Mouse (Mus musculus) forebrain, embryonic 14.5 days (tissue): ENCODE measurements around the gene C1qtnf5. TPM values are rescaled to one million over a fixed set of nuclear protein-coding genes. Genes with fewer than 3 reads are reported as not detected.
"Not testable (repeated sequence)": the region's sequence is repeated elsewhere in the genome, so short reads cannot be mapped to it uniquely, and the experiment has no call there.

ENCODE experiments used
- ATAC-seq: fragments of 200-750 bp; cut with Nextera tagmentation; 2 replicates; pipeline ENCODE4 v1.8.0; 2017; ENCODE audit warnings: mild to moderate bottlenecking, moderate library complexity
- DNase-seq: peaks from one replicate; pipeline ENCODE4 v3.0.0-alpha.2; 2015; ENCODE audit warnings: low spot score
- H3K27ac ChIP-seq: fragments of 300-500 bp; sonication (generic); 2 replicates; pipeline ENCODE4 v1.5.1; 2014; ENCODE audit warnings: low read depth, mild to moderate bottlenecking, control low read depth, low read length, moderate library complexity
- H3K27me3 ChIP-seq: fragments of 300-500 bp; sonication (generic); replicated peaks from 2 replicates; pipeline ENCODE4 v1.6.1; 2014; ENCODE audit warnings: low read length, control low read depth, mixed read lengths; ENCODE audit not compliant: control insufficient read depth, insufficient read depth
- H3K36me3 ChIP-seq: fragments of 300-500 bp; sonication (generic); 2 replicates; pipeline ENCODE4 v1.6.1; 2014; ENCODE audit warnings: low read length, control low read depth; ENCODE audit not compliant: control insufficient read depth, insufficient read depth
- H3K4me1 ChIP-seq: fragments of 300-500 bp; sonication (generic); 2 replicates; pipeline ENCODE4 v1.6.1; 2014; ENCODE audit warnings: antibody characterized with exemption, low read length, control low read depth; ENCODE audit not compliant: control insufficient read depth, insufficient read depth
- H3K4me2 ChIP-seq: fragments of 300-500 bp; sonication (generic); 2 replicates; pipeline ENCODE4 v1.6.1; 2014; ENCODE audit warnings: mild to moderate bottlenecking, control low read depth, low read length
- H3K4me3 ChIP-seq: fragments of 300-500 bp; sonication (generic); 2 replicates; pipeline ENCODE4 v1.5.1; 2014; ENCODE audit warnings: low read depth, low read length, control low read depth
- H3K9ac ChIP-seq: fragments of 300-500 bp; sonication (generic); 2 replicates; pipeline ENCODE4 v1.6.1; 2014; ENCODE audit warnings: mild to moderate bottlenecking, low read length, control low read depth, moderate library complexity
- H3K9me3 ChIP-seq: fragments of 300-500 bp; sonication (generic); replicated peaks from 2 replicates; pipeline ENCODE4 v1.6.1; 2016; ENCODE audit warnings: low read length, control low read depth, mixed read lengths; ENCODE audit not compliant: control insufficient read depth
- whole genome bisulfite sequencing: fragments of 180-500 bp; shearing (Covaris S2); extraction: QIAGEN DNeasy Blood & Tissue Kit; methylation state at CpG from one replicate; pipeline ENCODE4 v1.1.7; 2014; 5-methylcytosine and 5-hydroxymethylcytosine counted together
- polyA plus RNA-seq: library from polyadenylated mRNA; unstranded; fragments of >200 nt; fragmentation: Nextera tagmentation; extraction: Ambion mirVana; gene quantifications from 2 replicates; pipeline ENCODE4 v1.2.1, GENCODE M21; 2014

C1qtnf5 gene
- polyA plus RNA-seq, 1 experiment from 2014 or later = 2.6 TPM

DNA sequence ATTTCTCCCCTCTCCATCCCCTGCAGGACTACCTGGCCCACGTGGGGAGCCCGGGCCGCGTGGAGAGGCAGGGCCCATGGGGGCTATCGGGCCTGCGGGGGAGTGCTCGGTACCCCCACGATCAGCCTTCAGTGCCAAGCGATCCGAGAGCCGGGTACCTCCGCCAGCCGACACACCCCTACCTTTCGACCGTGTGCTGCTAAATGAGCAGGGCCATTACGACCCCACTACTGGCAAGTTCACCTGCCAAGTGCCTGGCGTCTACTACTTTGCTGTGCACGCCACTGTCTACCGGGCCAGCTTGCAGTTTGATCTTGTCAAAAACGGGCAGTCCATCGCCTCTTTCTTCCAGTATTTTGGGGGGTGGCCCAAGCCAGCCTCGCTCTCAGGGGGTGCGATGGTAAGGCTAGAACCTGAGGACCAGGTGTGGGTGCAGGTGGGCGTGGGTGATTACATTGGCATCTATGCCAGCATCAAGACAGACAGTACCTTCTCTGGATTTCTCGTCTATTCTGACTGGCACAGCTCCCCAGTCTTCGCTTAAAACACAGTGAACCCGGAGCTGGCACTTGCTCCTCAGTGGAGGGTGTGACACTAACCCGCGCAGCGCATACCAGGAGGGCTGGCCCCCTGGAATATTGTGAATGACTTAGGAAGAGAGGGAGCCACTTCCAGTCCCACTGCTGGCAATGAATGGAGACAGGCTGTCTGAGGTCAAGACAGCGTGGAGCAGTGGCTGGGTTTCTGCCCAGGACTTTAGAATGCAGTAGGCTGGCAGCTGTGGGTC is 1.4 kb downstream of the C1qtnf5 start:
- no peak for DNase-seq
- Histone ChIP-seq H3K4me1 (peaks cover 22% of the 10 kb centered on the region), H3K4me3 (no peak overlapping the region), H3K9ac (peak overlapping the region; percentile 49; the same call in 1 of the 2 replicates), H3K27me3 (no peaks in the 10 kb centered on the region), H3K4me2 (peak overlapping the region; percentile 39), H3K36me3 (peaks cover 12% of the 10 kb centered on the region; the same call in 1 of the 2 replicates), H3K27ac (no peak overlapping the region), H3K9me3 (no peaks in the 10 kb centered on the region)
- ATAC-seq = no peak
- WGBS = 76% methylated on average over 31 of the region's 31 CpGs

DNA sequence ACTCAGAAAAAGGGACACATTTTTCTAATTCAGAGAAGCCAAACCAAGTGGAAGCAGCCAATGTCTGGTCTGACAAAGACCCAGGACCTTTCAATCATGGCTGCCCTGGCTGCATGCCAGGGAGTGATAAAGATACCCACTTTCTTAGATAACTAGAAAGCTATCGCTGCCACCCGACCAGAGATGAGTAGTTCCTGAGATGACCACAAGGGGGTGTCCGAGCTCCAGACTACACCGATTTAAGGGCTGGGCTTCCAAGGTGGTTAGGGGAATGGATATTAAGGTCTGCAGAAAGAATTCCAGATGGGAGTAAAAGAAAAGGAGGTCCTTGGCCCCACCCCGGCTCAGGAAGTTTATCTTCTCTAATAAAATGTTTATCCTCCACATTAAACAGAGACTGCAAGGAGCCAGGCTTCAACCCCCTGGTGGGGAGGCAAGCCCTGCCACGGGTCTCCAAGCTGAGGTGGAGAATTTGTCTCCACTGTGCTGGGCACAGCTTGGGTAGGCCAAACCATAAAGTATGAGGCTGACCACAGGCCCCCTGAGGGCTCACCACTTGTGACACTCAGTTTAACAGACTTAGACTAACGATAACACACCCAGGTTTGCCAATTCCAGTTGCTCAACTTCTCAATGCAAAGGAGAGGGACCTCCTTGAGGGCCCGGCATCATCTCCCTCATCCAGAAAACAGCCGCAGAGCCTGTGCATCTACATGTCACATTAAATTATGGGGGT is 2.5 kb downstream of the C1qtnf5 start:
- Histone ChIP-seq H3K4me3 (no peak overlapping the region), H3K27me3 (no peaks in the 10 kb centered on the region), H3K4me2 (peak overlapping the region; percentile 34), H3K9me3 (no peaks in the 10 kb centered on the region), H3K36me3 (peaks cover 12% of the 10 kb centered on the region; the same call in 1 of the 2 replicates), H3K4me1 (peaks cover 22% of the 10 kb centered on the region), H3K27ac (no peak overlapping the region), H3K9ac (peak overlapping the region; percentile 49; the same call in 1 of the 2 replicates)
- DNase-seq (peak; percentile 84), ATAC-seq (no peak)
- WGBS = 34% methylated on average over 9 of the region's 9 CpGs

DNA sequence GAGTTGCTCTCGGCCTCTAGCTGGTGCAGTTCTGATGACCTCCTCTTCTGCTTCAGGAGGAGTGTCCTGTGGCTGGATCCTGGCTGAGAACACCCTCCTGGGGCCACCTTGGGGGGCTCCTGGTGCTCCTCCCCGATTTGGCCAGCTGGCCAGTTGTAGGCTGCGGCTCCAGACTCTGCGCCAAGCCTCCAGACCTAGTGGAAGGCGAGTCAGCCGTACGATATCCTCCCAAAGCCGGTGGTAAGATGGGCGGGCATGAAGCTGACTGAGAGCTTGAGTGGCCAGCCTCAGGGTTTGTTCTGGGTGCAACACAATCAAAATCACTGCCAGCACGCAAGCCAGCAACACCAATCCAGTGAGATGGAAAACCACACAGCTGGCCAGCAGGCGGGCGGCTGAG is 4.9 kb downstream of the C1qtnf5 start:
- H3K27ac ChIP-seq, H3K27me3 ChIP-seq, H3K9ac ChIP-seq, H3K36me3 ChIP-seq, ATAC-seq, H3K9me3 ChIP-seq, DNase-seq: not testable (repeated sequence)
- peak overlapping the region; percentile 45 for H3K4me2 ChIP-seq
- WGBS = 72% methylated on average over 9 of the region's 12 CpGs
- peak overlapping the region; percentile 62; the same call in 1 of the 2 replicates for H3K4me3 ChIP-seq
- peaks cover 20% of the 10 kb centered on the region for H3K4me1 ChIP-seq

DNA sequence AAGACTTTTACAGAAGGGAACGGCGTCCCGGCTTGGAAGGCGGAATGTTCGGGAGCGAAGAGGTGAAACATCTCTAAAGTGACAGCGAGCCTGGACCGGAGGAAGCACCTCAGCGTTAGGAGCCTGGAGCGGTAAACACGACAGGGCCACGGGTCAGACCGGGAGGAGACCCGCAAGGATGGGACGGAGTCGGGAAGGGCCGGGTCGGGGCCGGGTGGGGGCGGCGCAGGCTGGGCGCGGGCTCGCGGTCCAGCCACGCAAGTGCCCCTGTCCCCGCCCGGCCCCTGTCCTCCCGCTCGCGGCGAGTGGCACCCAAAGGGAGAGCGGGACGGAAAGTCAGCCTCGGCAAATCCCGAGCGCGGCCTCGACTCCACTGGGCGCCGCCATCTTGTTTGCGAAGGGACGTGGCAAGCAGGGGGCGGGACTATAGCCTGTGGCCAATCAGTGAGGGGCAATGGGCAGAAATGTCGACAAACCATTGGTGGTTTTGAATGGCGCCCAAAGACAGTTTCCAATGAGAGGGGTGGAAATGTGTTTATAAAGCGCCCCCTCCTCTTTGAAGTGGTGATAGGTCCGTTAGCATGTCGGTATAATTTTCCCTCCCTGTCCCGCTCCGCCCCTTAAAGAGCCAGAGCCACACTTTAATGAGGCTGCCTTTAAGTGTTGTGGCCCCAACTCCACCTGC is 6.2 kb downstream of the C1qtnf5 start, which contains the start of the genes Gm49380 and Rnf26:
Gm49380 (minus strand) TSS at position 396 of the 685 bp plus-strand sequence.
Rnf26 (minus strand) TSS at position 413 of the 685 bp plus-strand sequence.
- under 1% methylated on average over 42 of the region's 51 CpGs for WGBS
- DNase-seq = peak; percentile 99
- no peaks in the 10 kb centered on the region for H3K27me3 ChIP-seq
- peak; percentile 97 for ATAC-seq
- no peaks in the 10 kb centered on the region for H3K9me3 ChIP-seq
- peak within 1 kb of the TSS; percentile 62 for H3K4me3 ChIP-seq
- peak within 1 kb of the TSS; percentile 75 for H3K9ac ChIP-seq
- H3K4me2 ChIP-seq = peak within 1 kb of the TSS; percentile 45
- peak within 1 kb of the TSS; percentile 52; the same call in 1 of the 2 replicates for H3K27ac ChIP-seq
- 0 out of 2 replicates have a peak, but pooled peaks cover 3% of the 10 kb centered on the region for H3K36me3 ChIP-seq
- peaks cover 10% of the 10 kb centered on the region for H3K4me1 ChIP-seq

DNA sequence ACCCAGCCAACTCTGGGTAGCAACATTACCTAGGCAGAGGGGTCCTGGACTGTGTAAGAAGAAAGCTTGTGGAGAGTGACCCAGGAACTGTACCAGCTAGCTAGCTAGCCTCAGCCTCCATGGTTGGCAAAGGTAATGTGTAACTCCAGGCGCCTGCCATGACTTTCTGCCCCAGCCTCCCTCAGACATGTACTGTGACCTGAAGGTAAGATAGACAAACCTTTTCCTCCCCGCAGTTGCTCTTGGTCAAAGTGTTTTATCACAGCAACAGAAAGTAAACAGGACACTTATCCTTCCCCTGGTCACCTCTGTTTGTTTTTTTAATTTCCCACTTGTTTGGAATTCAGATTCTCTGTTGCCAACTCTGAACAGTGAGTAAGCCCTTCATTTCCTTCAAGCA is 7.4 kb downstream of the C1qtnf5 start:
- Histone ChIP-seq H3K4me2 (no peak overlapping the region), H3K27ac (no peak overlapping the region), H3K9ac (no peak overlapping the region), H3K9me3 (no peaks in the 10 kb centered on the region), H3K27me3 (no peaks in the 10 kb centered on the region), H3K36me3 (no peaks in the 10 kb centered on the region), H3K4me1 (peaks cover 9% of the 10 kb centered on the region), H3K4me3 (no peak overlapping the region)
- WGBS = 93% methylated on average over 2 of the region's 2 CpGs
- ATAC-seq = no peak
- DNase-seq = no peak

DNA sequence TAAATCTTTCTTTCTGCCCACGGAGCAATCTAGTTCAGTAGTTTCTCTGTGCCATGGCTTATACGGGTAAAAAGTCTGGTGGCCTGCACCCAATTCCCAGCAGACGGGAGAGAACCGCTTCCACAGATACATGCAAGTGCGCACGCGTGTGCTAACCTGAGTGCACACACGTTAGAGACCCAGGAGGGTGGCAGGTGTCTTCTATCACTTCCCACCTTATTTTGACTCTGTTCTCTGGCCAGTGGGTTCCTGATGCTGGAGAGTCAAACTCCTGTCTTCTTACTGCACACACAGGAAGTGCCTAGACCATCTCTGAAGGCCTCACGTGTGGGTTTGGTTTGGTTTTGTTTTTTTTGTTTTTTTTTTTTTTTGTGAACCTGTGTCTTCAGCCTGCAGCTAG is 8.6 kb downstream of the C1qtnf5 start:
- ATAC-seq (no peak), DNase-seq (no peak)
- 93% methylated on average over 9 of the region's 9 CpGs for WGBS

DNA sequence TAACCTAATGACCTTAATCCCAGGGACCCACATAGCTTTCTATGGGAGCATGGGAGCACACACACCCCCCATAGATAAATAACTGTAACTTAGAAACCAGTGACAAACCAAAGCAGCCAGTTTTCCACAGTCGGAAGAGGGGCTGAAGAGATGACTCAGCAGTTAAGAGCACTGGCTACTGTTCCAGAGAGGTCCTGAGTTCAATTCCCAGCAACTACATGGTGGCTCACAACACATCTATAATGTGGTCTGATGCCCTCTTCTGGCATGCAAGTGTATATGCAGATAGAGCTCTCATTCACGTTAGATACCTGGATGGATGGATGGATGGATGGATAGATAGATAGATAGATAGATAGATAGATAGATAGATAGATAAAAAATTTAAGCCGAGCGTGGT is 9.1 kb downstream of the C1qtnf5 start:
- H3K9me3 ChIP-seq = no peaks in the 10 kb centered on the region
- DNase-seq (no peak), ATAC-seq (no peak)
- H3K4me3 ChIP-seq = no peak overlapping the region
- WGBS = 89% methylated on average over 4 of the region's 4 CpGs
- H3K4me1 ChIP-seq = no peaks in the 10 kb centered on the region
- no peaks in the 10 kb centered on the region for H3K27me3 ChIP-seq
- no peak overlapping the region for H3K27ac ChIP-seq
- H3K36me3 ChIP-seq = no peaks in the 10 kb centered on the region
- H3K9ac ChIP-seq = no peak overlapping the region
- no peak overlapping the region for H3K4me2 ChIP-seq

More for the DNA sequence above, 8.6 kb downstream of the C1qtnf5 start:
- Histone ChIP-seq H3K9me3 (no peaks in the 10 kb centered on the region), H3K27me3 (no peaks in the 10 kb centered on the region), H3K4me1 (no peaks in the 10 kb centered on the region; the same call in 1 of the 2 replicates), H3K36me3 (no peaks in the 10 kb centered on the region), H3K4me2 (no peak overlapping the region), H3K27ac (no peak overlapping the region), H3K4me3 (no peak overlapping the region), H3K9ac (no peak overlapping the region)

DNA sequence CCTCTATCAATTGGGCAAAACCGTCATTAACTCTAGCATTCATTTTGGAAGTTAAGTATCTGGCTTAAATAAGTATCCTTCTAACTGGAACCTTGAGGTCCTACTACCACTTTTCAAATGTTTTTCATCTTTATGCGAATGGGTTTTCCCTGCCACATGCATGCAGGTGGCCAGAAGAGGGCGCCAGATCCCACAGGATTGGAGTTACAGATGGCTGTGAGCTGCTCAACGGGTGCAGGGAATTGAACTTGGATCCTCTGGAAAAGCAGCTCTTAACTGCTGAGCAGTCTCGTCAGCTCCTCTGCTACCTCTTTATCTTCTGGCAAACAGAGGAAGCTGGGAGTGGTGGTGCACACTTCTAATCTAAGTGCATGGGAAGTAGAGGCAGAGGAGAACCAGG is 12.0 kb downstream of the C1qtnf5 start:
- H3K27ac ChIP-seq = no peak overlapping the region
- no peaks in the 10 kb centered on the region for H3K9me3 ChIP-seq
- no peak for DNase-seq
- H3K4me3 ChIP-seq = no peak overlapping the region
- ATAC-seq = no peak
- H3K36me3 ChIP-seq = no peaks in the 10 kb centered on the region
- no peak overlapping the region for H3K9ac ChIP-seq
- no peak overlapping the region for H3K4me2 ChIP-seq
- H3K4me1 ChIP-seq = no peaks in the 10 kb centered on the region
- 47% methylated on average over 5 of the region's 5 CpGs for WGBS
- H3K27me3 ChIP-seq = no peaks in the 10 kb centered on the region
